Mouse (Mus musculus): Measurements from ENCODE around the gene Aqp3.

Gene Aqp3

DNA sequence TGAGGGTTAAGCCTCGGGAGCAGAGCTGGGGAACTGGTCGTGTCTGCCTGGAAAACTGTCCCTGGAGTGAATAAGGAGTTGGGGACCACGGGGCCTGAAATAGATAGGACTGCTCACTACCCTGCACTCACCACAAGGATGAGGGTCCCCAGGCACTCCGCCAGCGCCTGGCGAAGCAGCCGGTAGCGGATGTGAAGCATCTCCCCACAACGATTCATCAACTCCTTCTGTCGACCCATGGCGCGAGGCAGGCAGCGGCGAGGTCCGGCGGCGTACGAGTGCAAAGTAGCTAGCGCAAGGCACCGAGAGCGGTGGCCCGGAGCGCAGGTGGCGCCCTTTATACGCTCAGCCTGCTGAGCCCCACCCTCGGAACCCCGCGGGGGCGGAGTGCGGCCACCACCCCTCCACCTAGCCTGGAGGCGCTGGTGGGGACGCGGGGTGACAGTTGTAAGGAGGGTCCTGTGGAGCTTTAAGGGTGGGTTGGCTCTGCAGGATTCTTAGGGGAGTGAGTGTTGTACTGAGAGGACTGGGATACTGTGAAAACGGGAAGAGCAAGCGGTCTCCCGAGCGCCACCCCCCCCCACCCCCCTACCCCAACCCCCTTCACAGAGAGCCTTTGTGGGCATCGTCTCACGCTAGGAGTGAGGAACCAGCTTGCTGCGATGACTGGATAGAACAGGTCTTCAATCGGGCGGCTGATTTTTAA is at the start of gene Aqp3:
Gene Aqp3, minus strand, starts transcription at position 313 of the 706 bp plus-strand sequence.
- no peak for DNase-seq

GRCm38 (mm10) chr4:41142601-41143000 is 44.6 kb upstream of the Aqp3 start:
- DNase-seq: no peak

DNA sequence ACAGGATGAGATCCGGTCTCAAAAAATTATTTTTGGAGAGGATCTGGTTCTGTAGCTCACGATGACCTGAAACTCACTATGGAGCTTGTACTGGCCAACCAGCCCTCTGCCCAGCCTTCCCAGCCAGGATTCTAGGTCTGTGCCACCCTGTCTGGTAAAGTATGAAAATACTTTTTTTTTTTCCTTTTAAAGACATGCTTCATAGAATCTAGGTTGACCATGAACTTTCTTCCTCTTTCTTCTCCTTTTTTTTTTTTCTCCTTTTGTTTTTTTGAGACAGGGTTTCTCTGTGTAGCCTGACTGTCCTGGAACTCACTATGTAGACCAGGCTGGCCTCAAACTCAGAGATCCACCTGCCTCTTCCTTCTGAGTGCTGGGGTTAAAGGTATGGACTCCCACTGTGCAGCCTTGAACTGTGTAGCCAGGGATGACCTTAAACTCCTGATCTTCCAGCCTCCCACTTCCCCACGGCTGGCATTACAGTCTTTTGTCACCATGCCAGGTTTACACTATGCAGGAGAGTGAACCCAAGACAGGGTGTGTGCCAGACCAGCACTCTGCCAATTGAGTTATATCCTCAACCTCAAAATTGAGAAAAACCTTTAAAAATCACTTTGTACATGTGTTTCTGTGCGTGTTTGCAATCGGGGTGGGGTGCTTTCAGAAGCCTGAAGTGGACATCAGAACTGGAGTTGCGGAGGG is 42.3 kb upstream of the Aqp3 start:
- no peak for DNase-seq

DNA sequence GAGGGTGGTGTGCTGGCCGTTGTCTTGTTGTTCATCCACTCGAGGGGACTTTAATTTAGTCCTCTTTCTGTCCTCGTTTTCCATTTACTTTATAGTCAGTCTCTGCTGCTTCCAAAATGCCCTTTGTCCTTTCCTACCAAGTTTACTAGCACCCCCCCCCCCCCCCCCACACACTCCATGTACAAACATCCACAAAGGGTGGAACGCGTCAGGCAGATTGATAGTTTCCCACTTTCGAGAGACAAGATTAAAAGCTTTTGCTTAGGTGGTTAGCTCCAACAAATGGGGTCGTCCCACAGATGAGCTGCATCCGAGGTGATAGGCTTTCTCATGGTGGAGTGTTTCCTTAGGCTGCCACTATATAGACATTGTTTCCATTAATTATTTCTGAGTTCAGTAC is 38.8 kb upstream of the Aqp3 start:
- no peak for DNase-seq

DNA sequence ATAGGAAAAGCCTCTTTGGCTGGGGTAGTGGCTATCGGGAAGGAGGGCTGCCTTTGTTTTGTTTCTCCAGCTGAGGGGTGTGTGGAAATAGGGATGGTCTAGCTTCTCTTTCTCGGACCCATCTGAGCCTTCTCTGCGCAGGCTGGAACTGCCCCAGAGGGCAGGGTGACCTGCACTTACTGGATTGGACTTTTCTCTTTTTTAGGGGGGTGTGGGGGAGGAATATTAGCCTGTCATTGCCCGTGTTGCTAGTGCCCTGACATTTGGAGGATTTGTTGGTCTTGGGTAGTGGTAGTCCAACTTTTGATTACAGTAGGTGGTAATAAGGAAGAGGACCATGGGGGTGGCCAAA is 38.4 kb upstream of the Aqp3 start:
- peak; percentile 14 for DNase-seq

DNA sequence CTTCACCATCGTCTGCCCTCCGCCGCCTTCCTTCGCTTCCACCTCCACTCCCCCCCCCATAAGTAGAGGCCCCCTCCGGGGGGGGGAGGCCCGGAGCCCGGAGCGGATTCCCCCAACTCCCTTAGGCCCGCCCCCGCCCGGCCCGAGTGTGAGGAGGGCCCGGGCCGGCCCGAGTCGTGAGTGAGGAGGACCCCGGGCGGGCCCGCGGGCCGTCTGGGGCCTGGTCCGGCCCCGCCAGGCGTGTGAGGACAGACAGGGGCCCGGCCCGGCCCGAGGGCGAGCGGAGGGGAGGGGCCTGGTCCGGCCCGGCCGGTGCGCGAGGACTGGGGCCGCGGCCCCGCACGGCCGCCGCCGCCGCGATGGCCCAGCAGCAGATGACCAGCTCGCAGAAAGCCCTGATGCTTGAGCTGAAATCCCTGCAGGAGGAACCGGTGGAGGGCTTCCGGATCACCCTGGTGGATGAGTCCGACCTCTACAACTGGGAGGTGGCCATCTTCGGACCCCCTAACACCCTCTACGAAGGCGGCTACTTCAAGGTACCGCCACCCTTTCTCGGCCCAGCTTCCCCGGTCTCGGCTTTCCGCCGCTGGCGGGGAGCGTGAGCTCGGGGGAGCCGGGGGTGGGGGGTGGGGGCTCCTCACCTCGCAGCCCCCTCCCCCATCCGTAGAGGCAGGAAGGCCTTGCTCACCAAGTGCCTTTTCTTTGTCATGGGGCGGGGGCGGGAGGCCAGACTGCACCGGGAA is 37.9 kb upstream of the Aqp3 start, which contains the start of gene Ube2r2:
Gene Ube2r2, plus strand, starts transcription at position 33 of the 743 bp plus-strand sequence.
- peak; percentile 33 for DNase-seq

DNA sequence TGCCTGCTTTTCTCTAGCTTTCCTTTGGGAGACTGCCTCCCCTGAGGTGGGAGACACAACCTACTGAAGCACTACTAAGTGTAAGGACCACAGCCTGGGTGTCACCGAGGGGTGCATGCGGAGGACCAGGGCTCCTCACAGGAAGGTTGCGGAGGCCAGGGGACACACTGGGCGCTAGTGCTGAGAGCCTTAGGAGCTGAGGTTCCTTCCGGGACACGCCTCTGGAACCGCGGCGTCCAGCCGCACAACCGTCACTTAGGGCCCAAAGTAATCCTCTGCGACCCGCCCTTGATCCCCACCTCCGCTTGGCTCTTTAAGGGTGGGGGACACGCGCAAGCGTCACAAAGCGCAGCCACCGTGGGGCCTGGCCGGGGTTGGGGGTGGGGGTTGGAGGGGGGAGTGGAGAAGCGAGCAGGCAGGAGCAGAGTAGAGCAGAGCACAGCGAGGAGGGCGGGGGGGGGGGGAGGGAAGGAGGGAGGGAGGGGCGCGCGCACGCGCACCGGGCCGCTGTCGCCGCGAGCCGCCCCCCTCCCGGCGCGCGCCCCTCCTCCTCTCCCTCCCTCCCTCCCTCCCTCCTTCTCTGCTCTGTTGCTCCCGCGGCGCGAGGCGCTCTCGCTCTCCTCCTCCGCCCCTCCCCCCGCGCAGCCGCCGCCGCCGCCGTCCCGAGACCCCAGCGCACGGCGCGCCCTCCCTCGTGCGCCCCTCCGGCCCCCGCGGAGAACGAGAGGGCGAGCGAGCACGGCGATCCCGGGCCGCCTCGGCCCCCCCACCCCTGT is 37.1 kb upstream of the Aqp3 start:
- peak; percentile 65 for DNase-seq

DNA sequence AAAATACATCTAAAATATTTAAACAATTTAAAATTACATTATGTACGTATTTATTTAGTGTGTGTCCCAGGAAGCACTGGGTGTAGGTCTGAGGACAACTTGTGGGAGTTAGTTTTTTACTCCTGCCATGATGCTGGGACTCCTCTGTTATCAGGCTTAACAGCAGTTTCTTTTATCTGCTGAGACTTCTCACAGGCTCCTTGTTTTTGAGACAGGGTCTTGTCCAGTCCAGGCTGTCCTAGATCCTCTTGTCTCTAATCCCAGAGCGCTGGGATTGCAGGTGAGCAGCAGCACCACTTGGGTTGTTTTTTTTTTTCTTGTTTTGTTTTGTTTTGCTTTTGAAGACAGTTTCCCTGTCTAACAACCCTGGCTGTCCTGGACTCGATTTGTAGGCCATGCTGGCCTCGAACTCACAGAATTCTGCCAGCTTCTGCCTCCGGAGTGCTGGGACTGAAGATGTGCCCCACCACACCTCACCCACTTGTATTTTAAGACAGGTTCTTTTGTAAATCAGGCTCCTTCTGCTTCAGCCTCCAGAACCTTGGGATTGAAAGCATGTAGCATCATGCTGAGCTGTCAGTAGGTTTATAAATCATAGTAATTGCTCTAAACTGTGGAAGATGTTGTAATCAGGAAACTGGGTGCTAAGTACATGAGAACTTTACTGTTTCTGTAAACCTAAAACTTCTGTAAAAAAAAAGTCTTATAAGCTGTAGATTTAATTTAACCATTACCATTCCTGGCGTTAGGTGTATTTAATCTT is 35.7 kb upstream of the Aqp3 start:
- DNase-seq: no peak

- DNase-seq: no peak
These were observed 34.5 kb upstream of the Aqp3 start for GRCm38 (mm10) chr4:41132471-41132870.

GRCm38 (mm10) chr4:41129836-41130235 is 31.9 kb upstream of the Aqp3 start:
- no peak for DNase-seq

- peak; percentile 43 for DNase-seq
These were observed 31.4 kb upstream of the Aqp3 start for GRCm38 (mm10) chr4:41129406-41129805.

DNA sequence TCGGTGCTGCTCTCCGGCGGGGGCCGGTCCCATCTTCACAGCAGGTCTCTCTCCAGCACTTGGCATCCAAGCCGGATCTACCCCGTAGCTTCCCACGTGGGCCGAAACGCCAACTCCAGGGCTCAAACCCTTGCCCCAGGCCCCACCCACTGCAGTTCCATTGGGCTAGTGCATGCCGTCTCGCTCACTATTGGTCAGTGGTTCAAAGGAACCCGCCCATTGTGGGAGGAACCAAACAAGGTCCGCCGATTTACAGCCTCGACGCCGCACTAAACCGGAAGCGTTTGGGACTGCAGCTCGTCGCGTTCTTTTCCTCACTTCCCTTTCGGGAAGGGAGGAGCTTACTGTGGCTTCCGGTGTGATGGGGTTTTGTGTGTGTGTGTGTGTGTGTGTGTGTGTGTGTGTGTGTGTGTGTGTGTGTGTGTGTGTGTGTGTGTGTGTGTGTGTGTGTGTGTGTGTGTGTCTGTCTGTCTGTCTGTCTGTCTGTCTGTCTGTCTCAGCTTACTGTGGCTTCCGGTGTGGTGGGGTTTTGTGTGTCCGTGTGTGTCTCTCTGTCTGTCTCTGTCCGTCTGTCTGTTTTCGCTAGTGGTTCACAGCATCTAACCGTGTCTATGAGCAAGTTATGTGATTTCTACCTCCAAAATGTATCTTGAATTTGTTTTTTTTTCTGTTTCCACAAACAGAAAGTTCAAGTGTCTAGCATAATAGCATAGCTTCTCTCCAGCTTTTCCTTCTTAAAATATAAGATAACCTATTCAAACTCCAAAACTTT is 26.4 kb upstream of the Aqp3 start, which contains the start of gene Nol6:
Gene Nol6, minus strand, starts transcription at position 276 of the 772 bp plus-strand sequence.
- peak; percentile 100 for DNase-seq

GRCm38 (mm10) chr4:41118706-41119292 is 20.8 kb upstream of the Aqp3 start:
- peak; percentile 57 for DNase-seq

GRCm38 (mm10) chr4:41116817-41117216 is 18.8 kb upstream of the Aqp3 start:
- no peak for DNase-seq

- DNase-seq: no peak
These were observed 17.8 kb upstream of the Aqp3 start for GRCm38 (mm10) chr4:41115793-41116192.

- no peak for DNase-seq
These were observed 17.1 kb upstream of the Aqp3 start for GRCm38 (mm10) chr4:41115074-41115473.

DNA sequence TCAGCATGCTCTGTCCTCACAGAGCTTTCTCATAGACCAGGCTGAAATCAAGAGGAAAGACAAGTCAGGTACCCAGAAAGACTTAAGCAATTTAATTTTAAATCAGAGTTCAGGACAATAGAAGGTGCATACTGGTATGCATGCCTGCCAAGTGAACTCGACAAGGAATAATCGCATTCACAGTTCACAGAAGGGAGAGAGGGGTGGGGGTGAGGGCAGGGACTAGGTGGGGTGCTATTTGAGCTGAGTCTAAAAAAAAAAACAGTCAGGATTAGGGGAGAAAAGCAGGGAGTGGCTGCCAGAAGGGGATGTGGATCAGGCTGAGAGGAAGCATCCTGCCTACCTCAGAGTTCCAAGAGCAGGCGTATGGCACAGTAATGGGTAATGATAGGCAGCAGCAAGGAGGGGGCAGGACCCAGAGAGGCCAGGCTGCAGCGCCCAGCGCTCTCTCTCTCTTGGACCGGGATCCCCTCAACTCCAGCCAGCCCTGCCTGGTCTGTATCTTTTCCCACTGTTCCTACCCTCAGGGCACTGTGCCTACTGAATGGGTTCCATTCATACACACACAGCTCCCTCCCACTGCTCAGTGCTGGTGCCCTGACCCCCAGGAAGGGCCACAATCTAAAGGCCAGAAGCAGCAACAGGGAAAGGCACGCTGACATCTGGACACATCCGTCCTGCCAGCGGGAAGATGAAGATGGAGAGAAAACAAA is 16.5 kb upstream of the Aqp3 start:
- no peak for DNase-seq

GRCm38 (mm10) chr4:41108717-41109425 is 10.9 kb upstream of the Aqp3 start:
- no peak for DNase-seq

- no peak for DNase-seq
These were observed 9.5 kb upstream of the Aqp3 start for GRCm38 (mm10) chr4:41107440-41107839.

- DNase-seq: no peak
These were observed 4.9 kb upstream of the Aqp3 start for GRCm38 (mm10) chr4:41102901-41103300.
